Mouse (Mus musculus) adipose tissue, adult 10 weeks (tissue): Measurements from ENCODE around the gene 4930563M21Rik. TPM values are rescaled to one million over a fixed set of nuclear protein-coding genes. Genes with fewer than 3 reads are reported as not detected.

Experiments
- polyA plus RNA-seq: library from polyadenylated mRNA; stranded (reverse); fragments of 350-450 nt; fragmentation: Illumina TruSeq; extraction: RNeasy Lipid Tissue Mini Kit (QIAGEN cat#74804); gene quantifications from one replicate; pipeline ENCODE4 v1.2.3, GENCODE M21; 2014; ENCODE audit warnings: low read depth, low replicate concordance

The 4930563M21Rik gene
- polyA plus RNA-seq: 0.62 TPM

DNA sequence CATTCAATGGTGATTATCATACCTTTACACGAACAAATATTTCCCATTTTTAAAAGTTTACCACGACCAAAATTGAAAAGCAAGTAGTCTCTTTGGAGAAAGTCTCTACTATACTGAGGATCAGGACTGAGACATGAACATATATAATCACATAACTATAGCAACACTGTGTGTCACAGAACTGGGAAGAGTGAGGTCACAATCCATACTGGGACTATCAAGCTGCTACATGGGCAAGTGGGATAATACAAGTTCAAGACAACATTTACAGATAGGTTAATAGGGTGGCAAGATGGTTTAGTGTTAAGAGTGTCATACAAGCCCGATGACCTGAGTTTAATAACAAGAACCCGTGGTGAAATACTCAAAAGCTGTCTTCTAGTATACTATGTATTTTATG is at the start of gene 4930563M21Rik:
Gene 4930563M21Rik (minus strand): TSS at position 101 of the 400 bp plus-strand sequence.

DNA sequence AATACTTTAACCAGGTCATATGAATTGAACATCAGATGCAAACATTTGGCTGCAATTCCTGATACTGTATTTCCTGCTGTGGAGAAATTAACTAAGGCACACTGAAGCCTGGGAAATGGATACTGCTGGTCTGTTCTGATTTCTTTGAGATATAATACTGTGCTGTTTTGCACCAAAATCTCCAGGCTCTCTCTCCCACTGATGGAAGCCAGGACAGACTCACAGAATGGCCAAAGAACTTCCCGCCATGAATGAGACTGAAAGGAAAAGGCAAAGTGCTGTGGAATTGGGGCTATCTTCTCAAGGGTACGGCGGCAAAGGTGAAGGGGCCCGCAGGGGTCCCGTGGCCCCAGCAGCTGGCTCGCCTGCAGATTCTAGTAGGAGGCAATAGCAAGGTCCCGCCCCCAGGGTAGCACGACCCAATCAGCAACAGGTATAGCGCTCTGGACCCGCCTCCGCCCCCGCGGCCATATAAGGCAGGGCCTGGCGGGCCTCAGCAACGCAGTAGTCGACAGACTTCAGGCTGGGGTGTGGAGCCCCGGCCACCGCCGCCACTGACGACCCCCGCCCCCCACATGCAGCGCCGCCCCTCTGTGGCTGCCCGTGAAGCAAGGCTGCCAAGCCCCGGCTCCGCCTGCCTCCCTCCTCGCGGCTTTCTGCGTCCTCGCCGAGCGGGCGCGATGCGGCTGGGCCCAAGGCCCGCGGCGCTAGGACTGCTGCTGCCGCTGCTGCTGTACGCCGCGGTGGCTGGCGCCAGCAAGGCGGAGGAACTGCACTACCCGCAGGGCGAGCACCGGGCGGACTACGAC is 31.2 kb upstream of the 4930563M21Rik start, which contains the start of gene Rcn2:
Gene Rcn2 (plus strand): TSS at position 474 of the 809 bp plus-strand sequence.

DNA sequence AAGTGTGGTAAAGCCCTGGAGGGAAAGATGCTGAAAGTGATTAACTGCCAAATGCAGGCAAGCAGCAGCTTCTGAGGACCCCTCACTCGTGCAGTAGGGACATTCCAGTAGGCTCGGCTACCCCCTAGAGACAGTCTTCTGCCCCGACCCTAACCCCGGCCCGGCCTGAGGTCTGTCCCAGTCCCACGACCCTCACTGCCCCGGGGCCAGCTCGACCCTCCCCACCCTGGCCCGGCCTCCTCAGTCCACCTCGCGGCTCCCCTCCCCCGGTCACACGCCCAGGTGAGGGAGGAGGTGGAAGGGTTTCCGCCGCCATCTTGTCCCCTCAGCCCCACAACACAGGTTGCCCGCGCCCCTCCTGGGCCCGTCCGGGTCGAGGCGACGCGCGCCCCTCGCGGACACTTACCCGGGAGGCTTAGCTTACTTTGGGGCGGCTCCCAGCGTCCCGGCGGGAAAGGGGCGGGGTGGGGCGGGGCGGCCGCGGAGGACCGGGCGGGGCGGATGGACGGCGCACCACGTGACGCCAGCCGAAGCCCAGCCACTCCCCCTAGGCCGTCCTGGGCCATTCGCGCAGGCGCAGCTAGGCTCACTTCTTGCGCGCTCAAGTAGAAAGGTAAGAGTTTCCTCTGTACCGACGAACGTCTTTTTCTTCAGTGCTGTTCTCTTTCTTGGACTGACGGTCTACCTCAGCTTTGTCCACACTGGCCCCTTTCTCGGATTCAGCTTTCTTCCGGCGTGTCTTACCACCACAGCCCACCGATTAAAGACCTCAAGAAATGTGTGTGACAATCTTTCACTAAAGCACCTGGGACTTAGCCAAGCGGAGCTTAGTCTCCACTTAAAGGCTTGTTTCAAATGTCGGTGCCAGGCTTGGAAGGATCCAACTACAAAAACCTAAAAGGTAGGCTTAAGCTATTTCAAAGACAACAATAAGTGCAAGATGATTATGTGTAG is 72.4 kb downstream of the 4930563M21Rik start, which contains the start of gene Scaper:
Gene Scaper (minus strand): TSS at position 456 of the 954 bp plus-strand sequence.

Other genes starting within 250 kb of the 4930563M21Rik start
- gene Scaper, start 72.4 kb downstream of the 4930563M21Rik start, polyA plus RNA-seq: 8.0 TPM
- 110 TPM for gene Rcn2, start 31.3 kb upstream of the 4930563M21Rik start, polyA plus RNA-seq
- gene Pstpip1, start 79.4 kb upstream of the 4930563M21Rik start, polyA plus RNA-seq: 36.1 TPM
- gene Tspan3, start 154.9 kb upstream of the 4930563M21Rik start, polyA plus RNA-seq: 257 TPM